Mouse (Mus musculus) cortical plate, adult 2 months (tissue): ENCODE results near the gene Gtsf1. TPM values are rescaled to one million over a fixed set of nuclear protein-coding genes. Genes with fewer than 3 reads are reported as not detected.

Experiments used
- H3K27ac ChIP-seq: fragments of 200-500 bp; 2 replicates; pipeline ENCODE4 v1.5.1; 2012; ENCODE audit warnings: low read length, control low read depth, inconsistent platforms; ENCODE audit not compliant: insufficient read depth
- H3K4me1 ChIP-seq: fragments of 200-500 bp; 2 replicates; pipeline ENCODE4 v1.6.1; 2011; ENCODE audit warnings: low read length; ENCODE audit not compliant: control insufficient read depth, insufficient read depth
- H3K4me3 ChIP-seq: fragments of 200-500 bp; 2 replicates; pipeline ENCODE4 v1.5.1; 2011; ENCODE audit warnings: mild to moderate bottlenecking, low read length, control low read depth; ENCODE audit not compliant: insufficient read depth
- CTCF ChIP-seq: fragments of 200-500 bp; IDR thresholded peaks from 2 replicates; pipeline ENCODE4 v1.5.1; 2011; ENCODE audit warnings: mild to moderate bottlenecking, control low read depth, low read length; ENCODE audit not compliant: insufficient read depth; ENCODE audit errors: extremely low read depth
- POLR2A ChIP-seq: fragments of 200-500 bp; IDR thresholded peaks from 2 replicates; pipeline ENCODE4 v1.6.1; 2011; ENCODE audit warnings: mild to moderate bottlenecking, low read length, control low read depth; ENCODE audit not compliant: insufficient read depth; ENCODE audit errors: extremely low read depth
- polyA plus RNA-seq: library from polyadenylated mRNA; depleted of rRNA; stranded (reverse); fragments of >200 nt; gene quantifications from 2 replicates; pipeline ENCODE4 v1.2.3, GENCODE M21; 2012

Gene Gtsf1
- polyA plus RNA-seq, 1 experiment: 0.23 TPM

GRCm38 (mm10) chr15:103368179-103368940 lies 61.9 kb downstream of the Gtsf1 start:
- H3K4me3 ChIP-seq: no peak overlapping the region
- H3K27ac ChIP-seq: no peak overlapping the region
- TF ChIP-seq POLR2A (no peak), CTCF (no peak)
- no peaks in the 10 kb centered on the region for H3K4me1 ChIP-seq

GRCm38 (mm10) chr15:103366376-103367149 lies 63.7 kb downstream of the Gtsf1 start, which contains the start of gene Itga5:
Itga5 (minus strand) TSS chr15:103366763.
- Histone ChIP-seq H3K4me1 (no peaks in the 10 kb centered on the region), H3K27ac (no peak within 1 kb of the TSS), H3K4me3 (peak within 1 kb of the TSS; percentile 29)
- TF ChIP-seq CTCF: no peak
- no peak for TF ChIP-seq POLR2A

GRCm38 (mm10) chr15:103365471-103366375 lies 64.5 kb downstream of the Gtsf1 start:
- H3K27ac ChIP-seq: no peak overlapping the region
- no peak for TF ChIP-seq CTCF

GRCm38 (mm10) chr15:103364761-103365160 lies 65.5 kb downstream of the Gtsf1 start:
- TF ChIP-seq CTCF (no peak), POLR2A (no peak)
- no peak overlapping the region for H3K4me3 ChIP-seq
- H3K27ac ChIP-seq: no peak overlapping the region
- no peaks in the 10 kb centered on the region for H3K4me1 ChIP-seq

More at GRCm38 (mm10) chr15:103365471-103366375, 64.5 kb downstream of the Gtsf1 start:
- Histone ChIP-seq H3K4me3 (peak overlapping the region; percentile 29), H3K4me1 (no peaks in the 10 kb centered on the region)

- no peak overlapping the region for H3K4me3 ChIP-seq
- no peaks in the 10 kb centered on the region for H3K4me1 ChIP-seq
- TF ChIP-seq CTCF (no peak), POLR2A (no peak)
- H3K27ac ChIP-seq: no peak overlapping the region
These were observed 66.5 kb downstream of the Gtsf1 start for GRCm38 (mm10) chr15:103363809-103364208.

GRCm38 (mm10) chr15:103362950-103363349 lies 67.3 kb downstream of the Gtsf1 start:
- H3K27ac ChIP-seq: no peak overlapping the region

GRCm38 (mm10) chr15:103362333-103362732 lies 67.9 kb downstream of the Gtsf1 start:
- Histone ChIP-seq H3K4me1 (no peaks in the 10 kb centered on the region), H3K27ac (no peak overlapping the region), H3K4me3 (no peak overlapping the region)
- TF ChIP-seq CTCF: no peak
- no peak for TF ChIP-seq POLR2A

More at GRCm38 (mm10) chr15:103362950-103363349, 67.3 kb downstream of the Gtsf1 start:
- H3K4me1 ChIP-seq: no peaks in the 10 kb centered on the region
- no peak for TF ChIP-seq POLR2A
- no peak for TF ChIP-seq CTCF
- H3K4me3 ChIP-seq: no peak overlapping the region

- Histone ChIP-seq H3K4me1 (no peaks in the 10 kb centered on the region), H3K27ac (no peak overlapping the region), H3K4me3 (no peak overlapping the region)
- TF ChIP-seq CTCF (no peak), POLR2A (no peak)
These were observed 69.0 kb downstream of the Gtsf1 start for GRCm38 (mm10) chr15:103361269-103361668.
